Mouse (Mus musculus): ENCODE measurements around the gene Gabra5. TPM values are rescaled to one million over a fixed set of nuclear protein-coding genes. Genes with fewer than 3 reads are reported as not detected.

Gabra5 gene
- polyA plus RNA-seq (2012; rRNA removed) = not detected in 2 replicates

GRCm38 (mm10) chr7:57509681-57510141 lies at the start of gene Gabra5:
Gene Gabra5, minus strand, starts transcription at chr7:57510059.

DNA sequence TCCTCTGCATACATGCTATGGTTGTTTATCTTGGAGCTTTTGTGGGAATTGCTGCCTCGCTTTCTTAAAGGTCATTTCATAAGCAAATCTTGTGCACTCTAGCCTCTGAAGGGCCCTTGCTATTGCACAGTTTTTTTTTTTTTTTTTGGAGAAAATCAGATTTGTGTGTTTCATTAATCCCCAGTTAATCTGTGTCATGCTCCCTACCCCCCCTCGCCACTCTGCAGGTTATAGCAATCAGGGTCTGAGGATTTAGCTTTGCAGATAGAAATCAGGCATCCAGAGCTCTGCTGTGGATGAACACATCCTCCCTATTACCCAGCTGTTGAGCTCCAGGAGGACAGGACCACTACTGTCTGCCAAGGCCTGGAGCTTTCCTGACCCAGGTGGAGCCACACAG lies 90.5 kb downstream of the Gabra5 start, which contains the start of gene Gabrb3:
Gene Gabrb3, plus strand, starts transcription at position 301 of the 400 bp plus-strand sequence.

GRCm38 (mm10) chr7:57386517-57387340 lies 123.1 kb downstream of the Gabra5 start, which contains the start of gene Gabrg3:
Gene Gabrg3, minus strand, starts transcription at chr7:57387188.

Other genes starting within 250 kb of the Gabra5 start
- 0.02 and 0.03 TPM in 2 replicates for gene Gabrg3, start 122.9 kb downstream of the Gabra5 start, polyA plus RNA-seq (2012; rRNA removed)
- gene Gabrb3, start 90.4 kb downstream of the Gabra5 start, polyA plus RNA-seq (2012; rRNA removed) = 0.01 and 0.02 TPM in 2 replicates

All from liver, embryonic 14 days (tissue).